Mouse (Mus musculus) MEL (cell line): ENCODE data around the gene Tnrc6c. TPM values are rescaled to one million over a fixed set of nuclear protein-coding genes. Genes with fewer than 3 reads are reported as not detected.

Experiments used
- DNase-seq: peaks from one replicate; pipeline ENCODE4 v3.0.0; 2011; ENCODE audit warnings: low read depth, low spot score
- H3K27ac ChIP-seq: 2 replicates; pipeline ENCODE4 v1.5.1; 2012; ENCODE audit warnings: low read depth, mild to moderate bottlenecking, control low read depth, low read length, moderate library complexity; ENCODE audit not compliant: control insufficient read depth
- H3K27me3 ChIP-seq, 2 experiments: fragments of 150-350 bp in 1 of 2; sonication (generic) in 1 of 2; 2 replicates each; pipeline ENCODE4 v1.6.1; 2012; ENCODE audit warnings: low read length in 2 of 2, mild to moderate bottlenecking in 2 of 2, improper control_type of control experiment in 1 of 2, moderate library complexity in 1 of 2; ENCODE audit not compliant: insufficient read depth in 2 of 2, control insufficient read depth in 1 of 2
- H3K36me3 ChIP-seq, 2 experiments: 2 replicates each; pipeline ENCODE4 v1.6.1; 2012 to 2014; ENCODE audit warnings: low read length in 2 of 2, improper control_type of control experiment in 1 of 2, inconsistent platforms in 1 of 2, mild to moderate bottlenecking in 1 of 2; ENCODE audit not compliant: insufficient read depth in 2 of 2, control insufficient read depth in 1 of 2
- H3K4me1 ChIP-seq, 2 experiments: fragments of 150-350 bp in 1 of 2; sonication (generic) in 1 of 2; 2 replicates each; pipeline ENCODE4 v1.6.1; 2012; ENCODE audit warnings: low read length in 2 of 2, improper control_type of control experiment in 1 of 2, mild to moderate bottlenecking in 1 of 2; ENCODE audit not compliant: insufficient read depth in 2 of 2, control insufficient read depth in 1 of 2
- H3K4me3 ChIP-seq, 2 experiments: fragments of 150-350 bp in 1 of 2; sonication (generic) in 1 of 2; 2 replicates each; pipeline ENCODE4 v1.5.1; 2012; ENCODE audit warnings: low read depth in 2 of 2, low read length in 2 of 2, mild to moderate bottlenecking in 2 of 2, moderate library complexity in 2 of 2, control low read depth in 1 of 2, improper control_type of control experiment in 1 of 2; ENCODE audit not compliant: control insufficient read depth in 1 of 2, insufficient read depth in 1 of 2
- H3K79me2 ChIP-seq: 2 replicates; pipeline ENCODE4 v1.6.1; 2012; ENCODE audit warnings: mild to moderate bottlenecking, low read length, moderate library complexity; ENCODE audit not compliant: control insufficient read depth, poor library complexity, insufficient read depth
- H3K9ac ChIP-seq: 2 replicates; pipeline ENCODE4 v1.6.1; 2012; ENCODE audit warnings: low read depth, mild to moderate bottlenecking, control low read depth, low read length, moderate library complexity; ENCODE audit not compliant: control insufficient read depth, poor library complexity, severe bottlenecking
- H3K9me3 ChIP-seq: fragments of 150-350 bp; sonication (generic); replicated peaks from 2 replicates; pipeline ENCODE4 v1.6.1; 2012; ENCODE audit warnings: mild to moderate bottlenecking, low read length, improper control_type of control experiment, moderate library complexity; ENCODE audit not compliant: insufficient read depth
- BHLHE40 ChIP-seq: IDR thresholded peaks from 2 replicates; pipeline ENCODE4 v1.6.1; 2012; ENCODE audit warnings: low read depth, mild to moderate bottlenecking, inconsistent platforms, low read length, improper control_type of control experiment, borderline replicate concordance
- ELF1 ChIP-seq: IDR thresholded peaks from 2 replicates; pipeline ENCODE4 v1.6.1; 2014; ENCODE audit warnings: low read depth, mild to moderate bottlenecking, inconsistent platforms, low read length, improper control_type of control experiment, moderate library complexity
- ETS1 ChIP-seq: IDR thresholded peaks from 2 replicates; pipeline ENCODE4 v1.6.1; 2012; ENCODE audit warnings: low read depth, mild to moderate bottlenecking, inconsistent platforms, low read length, improper control_type of control experiment, moderate library complexity
- HCFC1 ChIP-seq: IDR thresholded peaks from 2 replicates; pipeline ENCODE4 v1.6.1; 2012; ENCODE audit warnings: low read depth, mild to moderate bottlenecking, inconsistent platforms, low read length, improper control_type of control experiment, moderate library complexity
- JUND ChIP-seq: IDR thresholded peaks from 2 replicates; pipeline ENCODE4 v1.6.1; 2011; ENCODE audit warnings: low read depth, mild to moderate bottlenecking, improper control_type of control experiment, low read length
- MAFK ChIP-seq: IDR thresholded peaks from 2 replicates; pipeline ENCODE4 v1.6.1; 2011; ENCODE audit warnings: low read depth, mild to moderate bottlenecking, low read length, improper control_type of control experiment, borderline replicate concordance
- MXI1 ChIP-seq: IDR thresholded peaks from 2 replicates; pipeline ENCODE4 v1.6.1; 2011; ENCODE audit warnings: mild to moderate bottlenecking, low read depth, low read length, improper control_type of control experiment
- NELFE ChIP-seq: IDR thresholded peaks from 2 replicates; pipeline ENCODE4 v1.6.1; 2011; ENCODE audit warnings: low read depth, low read length, improper control_type of control experiment
- POLR2A ChIP-seq, 2 experiments: IDR thresholded peaks; 2 replicates each; pipeline ENCODE4 v1.6.1; 2011 to 2012; ENCODE audit warnings: low read length in 2 of 2, mild to moderate bottlenecking in 2 of 2, control low read depth in 1 of 2, improper control_type of control experiment in 1 of 2, low read depth in 1 of 2, moderate library complexity in 1 of 2; ENCODE audit not compliant: control insufficient read depth in 1 of 2, insufficient read depth in 1 of 2, poor library complexity in 1 of 2
- POLR2AphosphoS2 ChIP-seq: IDR thresholded peaks from 2 replicates; pipeline ENCODE4 v1.6.1; 2011; ENCODE audit warnings: low read length, improper control_type of control experiment
- RAD21 ChIP-seq: IDR thresholded peaks from 2 replicates; pipeline ENCODE4 v1.6.1; 2011; ENCODE audit warnings: mild to moderate bottlenecking, low read depth, low read length, improper control_type of control experiment
- SMC3 ChIP-seq: IDR thresholded peaks from 2 replicates; pipeline ENCODE4 v1.6.1; 2011; ENCODE audit warnings: low read depth, low read length, improper control_type of control experiment
- TAL1 ChIP-seq: IDR thresholded peaks from 2 replicates; pipeline ENCODE4 v1.6.1; 2012; ENCODE audit warnings: mild to moderate bottlenecking, inconsistent platforms, low read length, moderate library complexity, mixed read lengths
- TCF12 ChIP-seq: IDR thresholded peaks from 2 replicates; pipeline ENCODE4 v1.6.1; 2014; ENCODE audit warnings: low read depth, mild to moderate bottlenecking, inconsistent platforms, low read length, improper control_type of control experiment, moderate library complexity
- USF1 ChIP-seq: IDR thresholded peaks from 2 replicates; pipeline ENCODE4 v1.6.1; 2014; ENCODE audit warnings: low read depth, mild to moderate bottlenecking, inconsistent platforms, low read length, improper control_type of control experiment, moderate library complexity
- USF2 ChIP-seq, 2 experiments: IDR thresholded peaks; 2 replicates each; pipeline ENCODE4 v1.6.1; 2011 to 2012; ENCODE audit warnings: improper control_type of control experiment in 2 of 2, low read length in 2 of 2, borderline replicate concordance in 1 of 2, inconsistent platforms in 1 of 2, low read depth in 1 of 2, mild to moderate bottlenecking in 1 of 2; ENCODE audit not compliant: insufficient read depth in 1 of 2
- ZC3H11A ChIP-seq: IDR thresholded peaks from 2 replicates; pipeline ENCODE4 v1.6.1; 2012; ENCODE audit warnings: low read depth, mild to moderate bottlenecking, inconsistent platforms, low read length, improper control_type of control experiment
- ZNF384 ChIP-seq: IDR thresholded peaks from 2 replicates; pipeline ENCODE4 v1.6.1; 2012; ENCODE audit warnings: low read depth, mild to moderate bottlenecking, inconsistent platforms, low read length, improper control_type of control experiment
- polyA plus RNA-seq, 2 experiments: library from polyadenylated mRNA; stranded (reverse) in 1 of 2; unstranded in 1 of 2; fragments of >175 nt in 1 of 2; fragments of >200 nt in 1 of 2; gene quantifications; 2 replicates each; pipeline versions ENCODE4 v1.2.1 to v1.2.4; 2012; ENCODE audit warnings: low replicate concordance in 2 of 2, low read depth in 1 of 2; ENCODE audit not compliant: insufficient read length in 2 of 2, insufficient read depth in 1 of 2, missing spikeins in 1 of 2
- total RNA-seq: library from RNA; depleted of rRNA; stranded (reverse); fragments of 300-350 nt; gene quantifications from 2 replicates; pipeline ENCODE4 v1.2.3, GENCODE M21; 2012

The Tnrc6c gene
- total and polyA plus RNA-seq, 3 experiments: 16.0 to 19.1 TPM; not detected in 1

DNA sequence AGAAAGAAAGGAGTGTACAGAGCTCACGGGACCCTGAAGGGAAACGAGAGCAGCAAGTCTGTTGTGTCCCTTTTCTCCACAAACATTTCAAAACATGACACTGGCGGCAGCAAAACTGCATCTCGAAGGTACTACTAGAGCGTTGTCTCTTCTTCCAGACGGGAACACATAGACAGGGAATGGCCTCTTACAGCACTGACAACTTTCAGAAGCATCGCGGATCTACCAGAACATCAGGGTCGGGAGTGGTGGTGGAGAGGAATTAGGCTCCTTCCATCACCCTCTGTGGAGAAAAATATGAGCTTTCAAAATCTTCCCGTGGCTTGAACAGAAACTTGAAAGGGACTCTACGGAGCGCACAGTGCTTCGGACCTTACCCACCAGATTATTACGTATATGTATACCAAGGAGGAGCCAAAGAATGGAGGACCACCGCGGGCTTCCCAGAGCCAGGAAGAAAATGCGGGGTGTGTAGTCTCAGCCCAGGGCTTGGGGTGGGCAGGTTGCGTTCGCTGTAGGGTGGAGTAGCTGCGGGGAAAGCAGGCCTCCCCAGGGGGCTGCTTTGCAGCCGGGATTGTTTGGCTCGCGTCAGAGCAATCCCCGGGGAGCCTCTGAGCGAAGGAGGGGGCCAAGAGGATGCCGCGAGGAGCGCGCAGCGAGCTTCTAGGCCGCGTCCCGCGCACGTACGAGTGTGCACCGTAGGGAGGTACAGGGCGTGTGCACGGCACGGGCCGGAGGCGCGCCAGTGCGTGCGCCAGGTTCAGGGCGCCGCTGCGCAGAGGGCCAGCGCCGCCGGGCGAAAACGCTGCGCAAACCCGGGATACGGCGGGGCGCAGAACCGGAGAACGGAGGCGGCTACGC, at the start of gene Tnrc6c (continued):
- 0 out of 2 replicates have a peak, but pooled peaks have one; percentile 13 for TF ChIP-seq HCFC1
- TF ChIP-seq MAFK: no peak
- no peak for TF ChIP-seq POLR2AphosphoS2
- no peak for TF ChIP-seq ELF1
- TF ChIP-seq, all 39 proteins: peak for 8

DNA sequence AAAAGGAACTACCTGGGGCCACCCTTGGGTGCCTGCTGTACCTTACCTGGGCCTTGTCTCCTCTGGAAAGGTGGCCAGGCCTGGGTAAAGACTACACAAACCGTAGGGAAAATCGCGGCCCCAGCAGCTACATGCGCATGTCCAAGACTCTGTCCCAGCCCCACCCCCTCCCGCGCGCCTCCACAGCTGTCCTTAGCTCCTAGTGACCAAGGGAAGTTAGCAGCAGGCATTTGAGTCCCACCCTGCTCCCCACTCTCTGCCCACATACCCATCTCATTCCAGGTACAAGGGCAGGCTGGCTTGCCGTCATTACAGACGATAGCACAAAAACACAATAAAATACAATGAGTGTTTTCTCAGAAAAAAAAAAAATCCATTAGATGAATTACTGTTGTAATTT, 48.0 kb upstream of the Tnrc6c start:
- H3K9me3 ChIP-seq: no peaks in the 10 kb centered on the region
- H3K79me2 ChIP-seq: no peaks in the 10 kb centered on the region
- peaks cover 2 to 8% of the 10 kb centered on the region in 2 experiments; a peak in 3 of 4 replicates for H3K27me3 ChIP-seq
- H3K9ac ChIP-seq: no peak overlapping the region
- no peak for DNase-seq
- TF ChIP-seq USF1: no peak
- TF ChIP-seq SMC3: no peak
- TF ChIP-seq BHLHE40: no peak
- no peak for TF ChIP-seq ZNF384
- no peak for TF ChIP-seq MXI1
- no peak overlapping the region for H3K27ac ChIP-seq
- H3K4me1 ChIP-seq: peaks cover 0 to 3% of the 10 kb centered on the region in 2 experiments; a peak in 1 of 4 replicates
- no peak overlapping the region for H3K4me3 ChIP-seq
- H3K36me3 ChIP-seq: no peaks in the 10 kb centered on the region; a peak in 1 of 4 replicates

- Histone ChIP-seq H3K36me3 (peaks cover 0 to 2% of the 10 kb centered on the region in 2 experiments; a peak in 1 of 4 replicates), H3K27me3 (peaks cover 1 to 5% of the 10 kb centered on the region in 2 experiments; a peak in 2 of 4 replicates), H3K4me1 (peaks cover 0 to 9% of the 10 kb centered on the region in 2 experiments; a peak in 2 of 4 replicates), H3K9me3 (no peaks in the 10 kb centered on the region), H3K9ac (no peak overlapping the region), H3K79me2 (no peaks in the 10 kb centered on the region), H3K27ac (no peak overlapping the region), H3K4me3 (no peak overlapping the region)
- TF ChIP-seq ZC3H11A (no peak), TCF12 (no peak), ETS1 (no peak), NELFE (no peak), RAD21 (no peak), HCFC1 (no peak), POLR2A (IDR thresholded peaks at IDR 0.05; ENCODE audit: control insufficient read depth in 1 of 2, insufficient read depth in 1 of 2, low read depth in 1 of 2, low read length in 2 of 2, poor library complexity in 1 of 2) (no peak), BHLHE40 (no peak), TAL1 (no peak), JUND (no peak), USF2 (IDR thresholded peaks at IDR 0.05; ENCODE audit: borderline replicate concordance in 1 of 2, insufficient read depth in 1 of 2, low read depth in 1 of 2, low read length in 2 of 2) (no peak)
- DNase-seq: no peak
These were observed 47.4 kb upstream of the Tnrc6c start for GRCm38 (mm10) chr11:117606605-117607203.
